Mouse (Mus musculus) limb, embryonic 12.5 days (tissue): ENCODE measurements around the gene Cct8l1. TPM values are rescaled to one million over a fixed set of nuclear protein-coding genes. Genes with fewer than 3 reads are reported as not detected.

ENCODE experiments used
- ATAC-seq: fragments of 200-750 bp; cut with Nextera tagmentation; 2 replicates; pipeline ENCODE4 v1.8.0; 2017; ENCODE audit warnings: low read depth, moderate TSS enrichment; ENCODE audit not compliant: insufficient number of reproducible peaks, insufficient read depth, low FRiP score, low TSS enrichment
- H3K27ac ChIP-seq: fragments of 300-500 bp; sonication (generic); 2 replicates; pipeline ENCODE4 v1.5.1; 2016; ENCODE audit warnings: mild to moderate bottlenecking, moderate library complexity
- H3K27me3 ChIP-seq: fragments of 300-500 bp; sonication (generic); 2 replicates; pipeline ENCODE4 v1.6.1; 2016; ENCODE audit warnings: mild to moderate bottlenecking, moderate library complexity
- H3K36me3 ChIP-seq: fragments of 300-500 bp; sonication (generic); 2 replicates; pipeline ENCODE4 v1.6.1; 2016; ENCODE audit warnings: mild to moderate bottlenecking, moderate library complexity
- H3K4me1 ChIP-seq: fragments of 300-500 bp; sonication (generic); replicated peaks from 2 replicates; pipeline ENCODE4 v1.6.1; 2016
- H3K4me2 ChIP-seq: fragments of 300-500 bp; sonication (generic); 2 replicates; pipeline ENCODE4 v1.6.1; 2016; ENCODE audit warnings: mild to moderate bottlenecking, moderate library complexity
- H3K4me3 ChIP-seq: fragments of 300-500 bp; sonication (generic); replicated peaks from 2 replicates; pipeline ENCODE4 v1.5.1; 2016; ENCODE audit warnings: mild to moderate bottlenecking
- H3K9ac ChIP-seq: fragments of 300-500 bp; sonication (generic); replicated peaks from 2 replicates; pipeline ENCODE4 v1.6.1; 2016; ENCODE audit warnings: mild to moderate bottlenecking, moderate library complexity
- H3K9me3 ChIP-seq: fragments of 300-500 bp; sonication (generic); 2 replicates; pipeline ENCODE4 v1.6.1; 2016; ENCODE audit warnings: mild to moderate bottlenecking, moderate library complexity
- WGBS: fragments of 180-500 bp; shearing (Covaris S2); methylation state at CpG from one replicate; pipeline ENCODE4 v1.1.7; 2016; 5-methylcytosine and 5-hydroxymethylcytosine counted together
- polyA plus RNA-seq: library from polyadenylated mRNA; unstranded; fragments of >200 nt; fragmentation: Nextera tagmentation; extraction: Ambion mirVana; gene quantifications from 2 replicates; pipeline ENCODE4 v1.2.1, GENCODE M21; 2016

The Cct8l1 gene
- polyA plus RNA-seq, 1 experiment from 2014 or later, result not detected

DNA sequence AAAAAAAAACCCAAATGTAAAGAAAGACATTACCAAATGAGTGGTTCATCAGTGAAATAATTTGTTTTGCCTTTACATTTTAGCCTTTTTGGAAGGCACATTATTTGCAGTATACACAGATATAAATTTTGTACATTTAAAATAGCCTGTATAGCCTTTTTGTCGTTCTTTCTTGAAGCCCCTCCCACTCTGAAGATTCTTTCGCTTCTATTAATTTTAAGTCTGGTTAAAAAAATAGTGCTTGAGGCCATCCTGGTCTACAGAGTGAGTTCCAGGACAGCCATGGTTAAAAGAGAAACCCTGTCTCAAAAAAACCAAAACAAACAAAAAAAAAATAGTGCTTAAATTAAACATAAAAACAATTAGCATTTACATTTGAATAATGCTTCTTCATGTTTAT lies 14.8 kb downstream of the Cct8l1 start:
- Histone ChIP-seq H3K9ac (no peak overlapping the region), H3K36me3 (no peaks in the 10 kb centered on the region), H3K4me3 (peak overlapping the region; percentile 71), H3K4me2 (peak overlapping the region; percentile 65), H3K27ac (no peak overlapping the region), H3K4me1 (peaks cover 11% of the 10 kb centered on the region), H3K27me3 (no peaks in the 10 kb centered on the region), H3K9me3 (no peaks in the 10 kb centered on the region)
- no peak for ATAC-seq
- 40% methylated on average over 2 of the region's 2 CpGs for WGBS

DNA sequence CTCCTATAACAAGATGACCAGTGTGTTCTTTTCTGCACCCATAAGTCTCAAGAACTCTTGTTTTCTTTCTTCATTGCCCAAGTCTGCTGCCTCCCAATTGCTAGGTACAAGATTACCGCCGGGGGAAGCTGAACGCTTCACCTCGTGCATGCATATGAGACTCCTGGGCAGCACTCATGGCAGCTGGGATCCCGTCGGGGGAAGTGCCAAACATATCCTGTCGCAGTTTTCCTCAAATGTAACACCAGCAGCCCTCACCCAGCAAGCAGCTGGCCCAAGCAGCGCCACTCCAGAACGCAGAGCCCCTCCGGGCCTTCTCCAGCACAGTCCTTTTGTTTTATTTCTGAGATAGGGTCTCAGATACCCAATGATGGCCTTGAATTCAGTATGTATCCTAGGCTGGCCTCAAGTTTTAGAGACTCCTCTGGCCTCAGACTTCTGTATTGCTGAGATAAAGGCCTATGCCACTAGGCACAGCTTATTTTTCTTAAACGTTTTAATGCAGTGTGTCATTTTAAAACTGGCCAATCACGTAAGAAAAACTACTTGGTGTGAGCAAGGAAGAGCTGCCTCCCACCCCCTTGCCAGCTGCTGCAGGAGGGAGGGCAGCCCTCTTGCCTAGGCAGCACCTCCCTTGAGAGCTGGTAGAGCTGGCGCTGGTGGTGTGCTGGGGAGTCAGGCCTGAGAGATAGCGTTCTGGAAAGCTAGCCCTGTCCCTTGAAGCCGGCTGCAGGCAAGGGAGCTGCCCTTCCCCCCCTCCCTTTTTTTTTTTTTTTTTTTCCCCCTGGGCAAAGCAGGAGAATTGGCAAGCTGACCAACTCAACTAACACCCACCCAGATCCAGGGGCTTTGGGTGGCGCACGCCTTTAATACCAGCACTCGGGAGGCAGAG lies 16.6 kb downstream of the Cct8l1 start:
- no peak overlapping the region for H3K9ac ChIP-seq
- H3K4me2 ChIP-seq, result no peak overlapping the region
- H3K27me3 ChIP-seq, result 0 out of 2 replicates have a peak, but pooled peaks cover 3% of the 10 kb centered on the region
- H3K27ac ChIP-seq, result no peak overlapping the region
- 51% methylated on average over 17 of the region's 18 CpGs for WGBS
- H3K4me3 ChIP-seq, result no peak overlapping the region
- no peak for ATAC-seq
- 0 out of 2 replicates have a peak, but pooled peaks cover 6% of the 10 kb centered on the region for H3K9me3 ChIP-seq
- H3K36me3 ChIP-seq, result no peaks in the 10 kb centered on the region
- peaks cover 5% of the 10 kb centered on the region for H3K4me1 ChIP-seq

DNA sequence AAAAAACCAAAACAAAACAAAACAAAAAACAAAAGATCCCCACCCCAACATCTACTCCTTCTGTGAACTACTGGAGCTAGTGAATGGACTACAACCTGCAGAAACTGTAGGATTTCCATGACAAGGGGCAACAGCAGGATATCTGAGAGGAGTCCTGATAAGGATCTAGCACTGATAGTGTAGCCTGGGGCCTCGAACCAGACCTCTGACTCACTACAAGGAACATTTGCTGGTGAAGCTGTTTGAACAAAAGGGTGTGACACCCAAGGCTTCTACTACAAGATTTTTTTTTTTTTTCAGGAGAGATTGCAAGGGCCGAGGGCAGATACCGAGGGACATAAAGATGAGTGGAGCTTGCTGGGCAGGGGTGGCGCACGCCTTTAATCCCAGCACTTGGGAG lies 17.4 kb downstream of the Cct8l1 start:
- Histone ChIP-seq H3K9me3 (0 out of 2 replicates have a peak, but pooled peaks cover 9% of the 10 kb centered on the region), H3K27me3 (0 out of 2 replicates have a peak, but pooled peaks cover 3% of the 10 kb centered on the region), H3K27ac (no peak overlapping the region), H3K4me2 (no peak overlapping the region), H3K4me3 (no peak overlapping the region), H3K4me1 (peaks cover 5% of the 10 kb centered on the region), H3K9ac (no peak overlapping the region), H3K36me3 (no peaks in the 10 kb centered on the region)
- WGBS, result 83% methylated on average over 5 of the region's 5 CpGs
- ATAC-seq, result no peak

DNA sequence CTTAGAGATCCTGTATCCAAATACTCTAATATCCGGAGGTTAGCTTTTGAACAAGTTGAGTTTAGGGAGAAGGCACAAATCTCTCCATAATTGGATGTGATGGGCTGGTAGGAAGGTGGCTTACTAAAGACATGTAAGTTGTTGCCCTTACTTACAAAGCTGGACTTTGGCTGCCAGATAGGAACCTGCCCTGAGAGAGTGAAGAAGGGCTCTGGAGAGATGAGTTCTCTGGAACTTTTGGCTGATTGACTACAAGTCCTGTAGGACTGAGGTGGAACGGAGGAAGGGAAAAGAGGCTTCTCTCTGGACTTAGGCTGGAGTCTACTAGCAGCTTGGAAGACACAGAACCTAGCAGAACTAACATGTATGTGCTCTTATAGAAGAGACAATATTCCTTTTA lies 19.7 kb downstream of the Cct8l1 start:
- Histone ChIP-seq H3K27ac (no peak overlapping the region), H3K9ac (no peak overlapping the region), H3K4me2 (no peak overlapping the region), H3K9me3 (0 out of 2 replicates have a peak, but pooled peaks cover 9% of the 10 kb centered on the region), H3K4me1 (no peaks in the 10 kb centered on the region), H3K27me3 (0 out of 2 replicates have a peak, but pooled peaks cover 3% of the 10 kb centered on the region), H3K4me3 (no peak overlapping the region), H3K36me3 (no peaks in the 10 kb centered on the region)
- WGBS, result 70% methylated on average over 2 of the region's 2 CpGs
- ATAC-seq, result no peak

DNA sequence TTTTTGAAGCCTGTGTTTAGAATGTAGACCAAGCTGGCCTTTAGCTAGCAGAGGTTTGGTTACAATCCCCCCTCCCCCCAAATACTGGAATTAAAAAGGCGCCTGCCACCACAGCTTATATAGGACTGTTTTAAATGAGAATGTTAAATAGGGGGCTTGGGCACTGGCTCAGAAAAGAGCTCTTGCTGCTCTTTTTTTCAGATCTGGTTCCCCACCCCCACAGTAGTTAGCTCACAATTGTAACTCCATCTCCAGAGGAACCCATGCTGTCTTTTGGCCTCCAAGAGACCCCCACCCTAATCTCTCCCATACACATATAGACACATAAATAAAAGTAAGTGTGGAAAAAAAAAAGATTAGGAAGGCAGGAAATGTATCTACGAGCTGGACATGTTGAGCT lies 20.6 kb downstream of the Cct8l1 start:
- Histone ChIP-seq H3K27me3 (0 out of 2 replicates have a peak, but pooled peaks cover 3% of the 10 kb centered on the region), H3K9me3 (0 out of 2 replicates have a peak, but pooled peaks cover 9% of the 10 kb centered on the region), H3K27ac (no peak overlapping the region), H3K4me2 (no peak overlapping the region), H3K36me3 (no peaks in the 10 kb centered on the region), H3K4me1 (no peaks in the 10 kb centered on the region), H3K4me3 (no peak overlapping the region), H3K9ac (no peak overlapping the region)
- no peak for ATAC-seq
- WGBS, result 52% methylated on average over 2 of the region's 2 CpGs

DNA sequence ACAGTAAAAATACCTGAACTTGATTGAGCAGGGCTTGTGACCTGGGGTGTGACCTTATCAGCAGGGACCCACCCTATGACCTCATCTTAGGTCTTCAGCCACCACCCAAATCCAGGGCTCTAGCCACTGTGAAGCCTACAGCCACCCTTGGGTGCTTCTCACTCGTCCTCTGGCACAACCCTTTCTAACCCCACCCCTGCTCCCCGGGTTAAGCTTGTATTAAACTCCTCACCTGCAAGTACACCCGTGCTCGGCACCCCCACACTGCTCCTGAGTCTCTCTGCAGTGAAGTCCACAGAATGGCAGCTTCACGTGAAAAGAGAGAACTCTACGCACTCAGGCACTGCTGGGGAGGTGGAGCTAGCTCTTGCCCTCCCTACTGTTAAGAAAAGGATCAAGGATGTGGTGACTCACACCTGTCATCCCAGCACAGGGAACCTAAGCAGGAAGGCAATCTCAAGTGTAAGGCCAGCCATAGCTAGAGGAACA lies 21.1 kb downstream of the Cct8l1 start:
- ATAC-seq, result no peak
- WGBS, result 46% methylated on average over 6 of the region's 6 CpGs

DNA sequence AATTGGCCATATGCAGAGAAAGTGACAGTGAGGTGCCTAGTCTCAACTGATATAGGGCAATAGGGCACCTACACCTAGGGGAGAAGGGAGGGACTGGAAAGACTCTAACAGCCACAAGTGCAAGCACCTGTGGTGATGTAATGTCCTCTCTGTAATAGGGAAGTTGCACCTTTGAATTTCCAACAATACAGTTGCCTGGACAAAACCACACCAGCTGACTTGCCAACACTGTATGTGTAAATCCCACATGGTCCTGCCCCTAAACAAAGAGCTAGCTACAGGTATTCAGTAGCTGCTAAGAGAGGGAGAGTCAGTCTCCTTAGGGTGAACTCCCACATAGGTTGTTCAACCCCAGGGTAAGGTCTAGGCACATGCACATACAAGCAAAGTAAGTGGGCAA lies 24.5 kb downstream of the Cct8l1 start:
- Histone ChIP-seq H3K27ac (no peak overlapping the region), H3K4me3 (no peak overlapping the region), H3K36me3 (no peaks in the 10 kb centered on the region), H3K27me3 (0 out of 2 replicates have a peak, but pooled peaks cover 3% of the 10 kb centered on the region), H3K9ac (no peak overlapping the region), H3K9me3 (0 out of 2 replicates have a peak, but pooled peaks cover 9% of the 10 kb centered on the region), H3K4me2 (no peak overlapping the region), H3K4me1 (no peaks in the 10 kb centered on the region)
- no peak for ATAC-seq

More for the DNA sequence above, 21.1 kb downstream of the Cct8l1 start:
- no peak overlapping the region for H3K4me3 ChIP-seq
- H3K27ac ChIP-seq, result no peak overlapping the region
- H3K9ac ChIP-seq, result no peak overlapping the region
- 0 out of 2 replicates have a peak, but pooled peaks cover 9% of the 10 kb centered on the region for H3K9me3 ChIP-seq
- H3K4me1 ChIP-seq, result no peaks in the 10 kb centered on the region
- H3K27me3 ChIP-seq, result 0 out of 2 replicates have a peak, but pooled peaks cover 3% of the 10 kb centered on the region
- H3K4me2 ChIP-seq, result no peak overlapping the region
- no peaks in the 10 kb centered on the region for H3K36me3 ChIP-seq

DNA sequence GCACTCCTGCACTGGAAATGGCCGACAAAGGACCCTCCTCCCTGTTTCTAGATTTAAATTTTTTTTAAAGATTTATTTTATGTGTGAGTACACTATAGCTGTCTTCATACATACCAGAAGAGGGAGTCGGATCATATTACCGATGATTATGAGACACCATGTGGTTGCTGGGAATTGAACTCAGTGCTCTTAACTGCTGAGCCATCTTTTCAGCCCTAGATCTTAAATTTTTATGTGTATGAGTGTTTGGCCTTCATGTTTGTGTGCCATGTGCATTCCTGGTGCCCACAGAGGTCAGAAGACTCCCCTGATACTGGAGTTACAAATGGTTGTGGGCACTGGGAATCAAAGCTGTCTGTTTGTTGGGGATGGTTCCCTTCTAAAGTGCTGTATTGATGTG lies 25.1 kb downstream of the Cct8l1 start:
- Histone ChIP-seq H3K36me3 (no peaks in the 10 kb centered on the region), H3K9me3 (0 out of 2 replicates have a peak, but pooled peaks cover 9% of the 10 kb centered on the region), H3K4me3 (no peak overlapping the region), H3K27ac (no peak overlapping the region), H3K9ac (no peak overlapping the region), H3K4me1 (no peaks in the 10 kb centered on the region), H3K27me3 (0 out of 2 replicates have a peak, but pooled peaks cover 3% of the 10 kb centered on the region), H3K4me2 (no peak overlapping the region)
- WGBS, result 68% methylated on average over 3 of the region's 3 CpGs
- no peak for ATAC-seq

DNA sequence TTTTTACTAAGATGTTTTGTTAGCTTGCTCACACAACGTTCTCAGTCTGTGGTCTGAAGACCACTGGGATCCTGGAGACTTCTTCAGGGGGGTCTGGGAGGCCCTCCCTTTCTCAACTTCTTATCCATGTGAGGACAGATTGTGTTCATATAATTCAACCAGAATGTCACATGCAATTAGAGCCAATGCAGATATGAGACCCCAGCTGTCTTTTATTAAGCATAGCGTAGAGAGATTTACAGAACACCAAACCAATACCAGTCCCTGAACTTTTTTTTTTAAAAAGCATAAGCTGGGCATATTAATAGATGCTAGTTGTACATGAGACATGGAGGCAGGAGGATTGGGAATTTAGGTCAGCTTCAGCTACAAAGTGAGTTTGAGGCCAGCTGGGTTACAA lies 25.8 kb downstream of the Cct8l1 start:
- no peak for ATAC-seq
- Histone ChIP-seq H3K4me2 (no peak overlapping the region), H3K9me3 (0 out of 2 replicates have a peak, but pooled peaks cover 10% of the 10 kb centered on the region), H3K4me1 (no peaks in the 10 kb centered on the region), H3K36me3 (no peaks in the 10 kb centered on the region), H3K9ac (no peak overlapping the region), H3K27me3 (0 out of 2 replicates have a peak, but pooled peaks cover 3% of the 10 kb centered on the region), H3K4me3 (no peak overlapping the region), H3K27ac (no peak overlapping the region)
- WGBS, result 45% methylated on average over 2 of the region's 2 CpGs

DNA sequence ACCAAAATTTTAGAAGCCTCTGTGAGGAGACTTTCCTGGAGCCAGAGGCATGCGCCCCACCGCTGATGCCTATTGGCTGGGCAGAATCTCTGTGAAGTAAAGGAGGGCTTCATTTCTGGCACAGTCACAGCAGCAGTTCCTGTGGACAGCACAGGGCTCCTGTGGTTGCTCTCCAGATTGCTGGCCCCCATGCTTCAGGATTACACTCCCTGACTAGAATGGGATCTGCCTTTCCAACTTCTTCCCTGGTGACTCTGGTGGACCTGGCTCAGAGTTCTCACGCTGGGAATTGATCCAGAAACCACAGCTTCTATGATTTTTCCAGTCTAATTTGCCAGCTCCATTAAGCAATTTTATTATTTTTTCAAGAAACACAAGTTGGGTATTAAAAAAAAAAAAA lies 28.2 kb downstream of the Cct8l1 start:
- H3K36me3 ChIP-seq, result no peaks in the 10 kb centered on the region
- H3K4me3 ChIP-seq, result no peak overlapping the region
- 82% methylated on average over 3 of the region's 3 CpGs for WGBS
- no peaks in the 10 kb centered on the region for H3K4me1 ChIP-seq
- H3K9me3 ChIP-seq, result peaks cover 7% of the 10 kb centered on the region; the same call in 1 of the 2 replicates
- no peak overlapping the region for H3K4me2 ChIP-seq
- H3K27me3 ChIP-seq, result no peaks in the 10 kb centered on the region
- H3K27ac ChIP-seq, result no peak overlapping the region
- no peak overlapping the region for H3K9ac ChIP-seq
- ATAC-seq, result no peak

DNA sequence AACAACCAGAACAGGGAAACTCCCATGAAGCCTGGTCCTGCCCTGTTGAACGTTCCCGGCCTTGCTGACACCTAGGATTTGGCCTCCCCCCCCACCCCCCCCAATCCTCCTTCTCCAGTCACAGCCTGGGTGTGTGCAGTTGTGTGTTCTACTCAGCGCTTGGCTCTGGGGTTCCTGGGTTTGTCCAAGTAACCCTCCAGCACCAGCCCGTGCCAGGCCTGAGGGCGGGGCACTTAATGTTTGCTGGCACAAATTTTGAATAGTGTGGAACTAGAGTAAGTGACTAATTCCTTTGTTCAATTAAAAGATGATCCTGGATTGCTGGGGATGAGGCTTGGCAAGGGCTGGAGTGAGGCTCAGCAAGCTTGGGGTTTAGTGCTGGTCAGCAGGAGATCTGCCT lies 28.7 kb downstream of the Cct8l1 start:
- H3K4me2 ChIP-seq, result no peak overlapping the region
- no peak overlapping the region for H3K9ac ChIP-seq
- no peak overlapping the region for H3K27ac ChIP-seq
- WGBS, result 83% methylated on average over 5 of the region's 5 CpGs
- H3K4me1 ChIP-seq, result no peaks in the 10 kb centered on the region
- ATAC-seq, result no peak
- H3K4me3 ChIP-seq, result no peak overlapping the region
- no peaks in the 10 kb centered on the region for H3K27me3 ChIP-seq
- H3K36me3 ChIP-seq, result no peaks in the 10 kb centered on the region
- H3K9me3 ChIP-seq, result peaks cover 7% of the 10 kb centered on the region; the same call in 1 of the 2 replicates
